Mouse (Mus musculus) B cell, adult 62 days (primary cell): ENCODE data around the gene Cacna1b. TPM values are rescaled to one million over a fixed set of nuclear protein-coding genes. Genes with fewer than 3 reads are reported as not detected.

Experiments
- total RNA-seq: library from RNA; stranded (reverse); gene quantifications from 4 replicates; pipeline ENCODE4 v1.2.4, GENCODE M21; 2023

Gene Cacna1b
- 0.12 to 0.30 TPM (median 0.16 TPM) in 3 of 4 replicates, not detected in the other for total RNA-seq

GRCm38 (mm10) chr2:24763115-24763557 lies at the start of gene Cacna1b:
Cacna1b (minus strand) TSS chr2:24763152.

Other genes with a start within 250 kb of the Cacna1b start
- gene Ehmt1, start 156.5 kb upstream of the Cacna1b start, total RNA-seq = 125 to 127 TPM (median 126 TPM) in 4 replicates
- gene Arrdc1, start 172.1 kb upstream of the Cacna1b start, total RNA-seq = 118 to 128 TPM (median 125 TPM) in 4 replicates
- 15.1 to 24.6 TPM (median 17.8 TPM) in 4 replicates for gene Zmynd19, start 186.6 kb upstream of the Cacna1b start, total RNA-seq
- gene Dph7, start 199.2 kb upstream of the Cacna1b start, total RNA-seq = 11.7 to 12.7 TPM (median 12.3 TPM) in 4 replicates
- 19.0 to 23.1 TPM (median 21.2 TPM) in 4 replicates for gene Mrpl41, start 211.9 kb upstream of the Cacna1b start, total RNA-seq
- gene Pnpla7, start 212.9 kb upstream of the Cacna1b start, total RNA-seq = 120 to 131 TPM (median 127 TPM) in 4 replicates